Mouse (Mus musculus): Measurements from ENCODE around the gene Gucy2c. TPM values are rescaled to one million over a fixed set of nuclear protein-coding genes. Genes with fewer than 3 reads are reported as not detected.

Gene Gucy2c
- under 1 TPM in 1 of 2 experiments, not detected in 1; 0.08 TPM for total RNA-seq (2021)
- long read RNA-seq, experiment 1: 0 reads
- long read RNA-seq, experiment 2: 0 reads

GRCm38 (mm10) chr6:136781377-136781986 is at the start of gene Gucy2c:
Gucy2c (minus strand) TSS chr6:136781765.
- no peak for DNase-seq (ENCODE audit: low spot score in 2 of 2)

GRCm38 (mm10) chr6:136828681-136829080 is 47.1 kb upstream of the Gucy2c start:
- DNase-seq (ENCODE audit: low spot score in 2 of 2): no peak

- DNase-seq (ENCODE audit: low spot score in 2 of 2): peak; percentile 84 to 95
Measured at GRCm38 (mm10) chr6:136827881-136828561, 46.5 kb upstream of the Gucy2c start, which contains the start of gene Wbp11. Wbp11 (minus strand) TSS chr6:136828233.

GRCm38 (mm10) chr6:136827516-136827880 is 45.9 kb upstream of the Gucy2c start, which contains the start of gene BC049715:
BC049715 (plus strand) TSS chr6:136827626.
- DNase-seq (ENCODE audit: low spot score in 2 of 2): no peak

- DNase-seq (ENCODE audit: low spot score in 2 of 2): no peak
Measured at GRCm38 (mm10) chr6:136827116-136827515, 45.6 kb upstream of the Gucy2c start.

- no peak for DNase-seq (ENCODE audit: low spot score in 2 of 2)
Measured at GRCm38 (mm10) chr6:136824987-136825386, 43.4 kb upstream of the Gucy2c start.

- DNase-seq (ENCODE audit: low spot score in 2 of 2): no peak
Measured at GRCm38 (mm10) chr6:136821086-136821485, 39.5 kb upstream of the Gucy2c start.

GRCm38 (mm10) chr6:136820381-136820780 is 38.8 kb upstream of the Gucy2c start:
- DNase-seq (ENCODE audit: low spot score in 2 of 2): no peak

GRCm38 (mm10) chr6:136817549-136817948 is 36.0 kb upstream of the Gucy2c start:
- no peak for DNase-seq (ENCODE audit: low spot score in 2 of 2)

- no peak for DNase-seq (ENCODE audit: low spot score in 2 of 2)
Measured at GRCm38 (mm10) chr6:136816826-136817225, 35.3 kb upstream of the Gucy2c start.

- DNase-seq (ENCODE audit: low spot score in 2 of 2): no peak
Measured at GRCm38 (mm10) chr6:136815381-136815780, 33.8 kb upstream of the Gucy2c start.

GRCm38 (mm10) chr6:136813117-136813516 is 31.6 kb upstream of the Gucy2c start:
- no peak for DNase-seq (ENCODE audit: low spot score in 2 of 2)

- DNase-seq (ENCODE audit: low spot score in 2 of 2): no peak
Measured at GRCm38 (mm10) chr6:136811196-136811595, 29.6 kb upstream of the Gucy2c start.

GRCm38 (mm10) chr6:136809673-136810072 is 28.1 kb upstream of the Gucy2c start:
- no peak for DNase-seq (ENCODE audit: low spot score in 2 of 2)

GRCm38 (mm10) chr6:136809077-136809476 is 27.5 kb upstream of the Gucy2c start:
- DNase-seq (ENCODE audit: low spot score in 2 of 2): no peak

- DNase-seq (ENCODE audit: low spot score in 2 of 2): peak in 1 of 2 experiments; percentile 37
Measured at GRCm38 (mm10) chr6:136808631-136809046, 27.1 kb upstream of the Gucy2c start.

- peak; percentile 98 for DNase-seq (ENCODE audit: low spot score in 2 of 2)
Measured at GRCm38 (mm10) chr6:136808014-136808417, 26.5 kb upstream of the Gucy2c start, which contains the start of gene H2afj. H2afj (plus strand) TSS chr6:136808244.

- DNase-seq (ENCODE audit: low spot score in 2 of 2): no peak
Measured at GRCm38 (mm10) chr6:136807395-136808013, 25.9 kb upstream of the Gucy2c start.

- DNase-seq (ENCODE audit: low spot score in 2 of 2): no peak
Measured at GRCm38 (mm10) chr6:136806819-136807218, 25.3 kb upstream of the Gucy2c start.

- DNase-seq (ENCODE audit: low spot score in 2 of 2): no peak
Measured at GRCm38 (mm10) chr6:136805409-136805775, 23.8 kb upstream of the Gucy2c start.

- no peak for DNase-seq (ENCODE audit: low spot score in 2 of 2)
Measured at GRCm38 (mm10) chr6:136804705-136805408, 23.3 kb upstream of the Gucy2c start.
